Mouse (Mus musculus): ENCODE results near the gene Mcoln1.

- no peak for TF ChIP-seq EP300 (IDR thresholded peaks at IDR 0.05; ENCODE audit: low read depth)
- no peak for TF ChIP-seq CTCF (IDR thresholded peaks at IDR 0.05; ENCODE audit: low read depth)
These were observed 3.9 kb upstream of the Mcoln1 start for GRCm38 (mm10) chr8:3496428-3496748.

Measured in liver, postnatal 0 days (tissue).